Mouse (Mus musculus): ENCODE data around the gene Avil. TPM values are rescaled to one million over a fixed set of nuclear protein-coding genes. Genes with fewer than 3 reads are reported as not detected.

Gene Avil
- total RNA-seq, 2 experiments from 2014 or later, result 0.35 to 0.80 TPM

DNA sequence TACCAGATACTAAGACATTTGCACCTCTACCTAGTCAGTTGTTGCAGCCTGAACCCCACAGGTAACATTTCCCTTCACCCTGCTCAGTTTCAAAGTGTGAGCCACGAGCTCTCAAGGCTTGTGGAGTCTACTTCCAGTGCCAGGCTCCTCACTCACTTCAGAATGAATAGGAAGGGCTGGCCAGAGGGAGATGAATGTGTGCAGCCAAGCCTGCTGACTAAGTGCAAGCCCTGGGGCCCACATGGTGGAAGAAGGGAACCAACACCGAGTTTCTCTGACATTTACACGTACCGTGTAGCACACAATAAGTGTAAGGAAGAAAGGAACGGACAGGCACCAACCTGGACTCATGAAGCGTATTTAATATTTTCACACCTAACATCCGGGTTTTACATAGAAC lies 3.3 kb downstream of the Avil start:
- no peak for DNase-seq
- intact Hi-C loops (cut with DNase I), result no loop called here

DNA sequence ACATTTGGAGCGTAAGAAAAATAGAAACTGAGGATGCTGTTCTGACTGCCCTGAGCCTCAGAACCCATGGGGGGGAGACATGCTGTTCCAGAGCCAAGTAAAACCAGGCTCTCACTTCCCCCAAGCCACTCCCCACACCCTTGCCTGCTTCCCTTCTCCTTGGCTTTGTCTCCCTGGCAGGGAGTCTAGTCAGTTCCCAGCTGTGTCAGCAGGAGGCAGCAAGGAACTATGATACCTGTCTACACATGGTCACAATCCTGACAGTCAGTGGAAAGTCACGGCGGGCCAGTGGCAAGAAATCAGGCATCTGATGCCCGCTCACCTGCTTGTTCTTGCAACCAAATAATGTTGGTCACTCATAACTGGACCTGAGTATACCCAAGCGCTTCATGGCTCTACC lies 16.0 kb downstream of the Avil start:
- no peak for DNase-seq
- intact Hi-C loops (cut with DNase I), result no loop called here

DNA sequence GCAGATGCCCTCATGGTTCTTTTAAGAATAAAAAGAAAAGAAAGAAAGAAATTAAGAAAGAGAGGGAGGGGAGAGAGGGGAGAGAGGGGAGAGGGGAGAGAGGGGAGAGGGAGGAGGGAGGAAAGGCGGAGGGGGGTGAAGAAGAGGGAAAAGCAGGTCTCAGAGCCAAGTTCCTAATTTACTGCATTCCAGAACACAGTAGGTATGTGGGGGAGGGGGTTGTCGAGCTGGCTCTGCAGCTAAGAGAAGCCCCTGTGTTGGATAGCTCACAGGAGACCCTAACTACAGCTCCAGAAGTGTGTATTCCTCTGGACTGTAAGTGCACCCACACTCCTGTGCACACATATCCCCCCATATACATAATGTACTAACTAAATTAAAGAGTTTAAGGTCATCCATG lies 16.6 kb downstream of the Avil start:
- intact Hi-C loops (cut with DNase I), result no loop called here
- DNase-seq, result no peak

DNA sequence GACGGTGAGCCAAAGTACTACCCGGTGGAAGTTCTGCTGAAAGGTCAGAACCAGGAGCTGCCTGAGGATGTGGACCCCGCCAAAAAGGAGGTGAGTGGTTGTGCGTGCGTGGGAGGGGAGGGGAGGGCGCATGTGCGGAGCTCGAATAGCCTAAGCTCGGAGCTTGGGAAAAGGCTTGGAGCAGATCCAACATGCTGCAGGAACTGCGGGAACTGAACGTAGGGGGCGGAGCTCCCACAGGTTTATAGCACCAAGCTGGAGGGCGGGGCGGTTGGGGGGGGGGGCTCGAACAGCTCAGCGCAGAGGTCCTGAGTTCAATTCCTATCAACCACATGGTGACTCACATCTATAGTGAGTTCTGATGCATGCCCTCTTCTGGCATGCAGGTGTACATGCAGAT lies 17.9 kb downstream of the Avil start:
- intact Hi-C loops (cut with DNase I), result no loop called here
- DNase-seq, result no peak

DNA sequence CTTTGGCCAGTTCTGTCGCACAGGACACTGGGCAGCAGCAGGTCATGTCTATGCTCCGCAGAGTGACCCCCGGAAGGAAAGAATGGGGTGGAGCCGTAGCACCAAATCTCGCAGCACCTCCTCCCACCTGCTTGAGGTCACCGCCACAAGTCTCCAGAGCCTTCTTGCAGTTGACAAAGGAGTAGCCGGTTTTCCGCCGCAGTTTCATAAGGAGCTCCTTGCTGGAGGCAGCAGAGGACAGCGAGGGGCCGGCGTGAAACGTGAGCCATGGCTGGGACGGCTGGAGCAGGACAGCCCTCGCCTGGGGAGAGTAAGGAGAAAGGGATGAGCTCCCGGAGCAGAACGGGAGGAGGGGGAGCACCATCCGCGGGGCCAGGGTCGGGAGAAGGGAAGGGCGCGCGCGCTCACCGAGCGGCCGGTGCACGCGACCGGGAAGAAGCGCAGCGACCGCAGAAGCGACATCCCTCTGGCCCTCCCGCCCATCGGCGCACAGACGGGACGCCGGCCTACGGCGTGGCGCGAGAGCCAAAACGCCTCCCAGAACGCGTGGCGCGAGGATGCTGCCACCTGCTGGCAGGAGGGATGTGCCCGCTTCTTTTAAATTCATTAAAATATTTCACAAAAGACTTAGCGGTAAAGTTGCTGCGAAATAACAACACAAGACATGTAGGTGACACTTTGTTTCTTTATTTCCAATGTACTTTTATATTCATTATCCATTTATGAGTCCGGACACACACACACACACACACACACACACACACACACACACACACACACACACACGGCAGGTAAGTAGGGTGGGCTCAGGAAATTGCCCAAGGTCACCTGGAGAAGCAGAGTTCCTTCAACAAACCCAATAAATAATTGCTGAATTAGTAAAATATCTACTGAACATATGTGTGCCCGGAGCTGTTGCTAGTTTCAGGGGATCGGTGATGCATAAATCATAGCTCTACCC lies 30.1 kb downstream of the Avil start, which contains the start of gene Tsfm:
Gene Tsfm, minus strand, starts transcription at position 505 of the 961 bp plus-strand sequence.
- intact Hi-C loops (cut with DNase I), result loop anchor here (1.0 to 2.0 kb wide), 2 partner anchors 40 to 111 kb away; no protein-coding TSS in a partner anchor
- DNase-seq, result peak; percentile 95 to 97

DNA sequence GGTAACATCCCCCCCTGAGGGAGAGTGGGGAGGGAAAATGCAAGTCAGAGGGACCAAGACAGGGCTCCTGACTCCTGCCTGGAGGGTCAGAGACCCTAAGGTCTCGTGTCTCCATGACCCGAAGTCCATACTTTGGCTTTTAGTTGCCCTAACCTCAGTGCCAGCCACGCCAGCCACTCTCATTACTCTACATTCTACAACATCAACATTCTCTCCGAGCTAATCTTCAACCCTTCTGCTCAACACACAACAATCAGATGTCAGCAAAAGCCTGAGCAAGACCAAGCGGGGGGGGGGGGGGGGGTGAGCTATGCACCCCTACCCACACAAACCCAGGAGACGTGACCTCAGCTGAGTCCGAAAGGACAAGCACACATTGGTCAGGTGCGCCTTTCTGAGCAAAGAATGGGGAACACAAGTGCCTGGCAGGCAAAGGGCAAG lies 32.8 kb downstream of the Avil start:
- intact Hi-C loops (cut with DNase I), result no loop called here
- no peak for DNase-seq

DNA sequence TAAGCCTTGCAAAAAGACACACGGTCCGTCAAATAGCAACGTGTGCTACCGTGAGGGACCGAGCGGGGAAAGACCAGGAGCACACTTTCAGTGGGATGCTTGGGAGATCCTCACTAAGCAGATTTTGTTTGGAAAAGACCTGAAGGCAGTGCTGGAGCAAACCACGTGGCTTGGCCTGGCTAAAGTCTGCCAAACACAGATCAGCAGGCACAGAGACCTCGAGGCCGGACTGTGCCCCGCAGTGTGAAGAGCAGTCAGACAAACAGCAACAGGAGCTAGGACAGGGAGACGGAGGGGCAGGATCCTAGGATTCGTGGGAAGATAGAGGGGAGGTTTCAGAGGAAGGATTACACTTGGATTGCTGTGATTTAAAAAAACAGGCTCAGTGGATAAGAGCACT lies 35.8 kb downstream of the Avil start:
- intact Hi-C loops (cut with DNase I), result no loop called here
- no peak for DNase-seq

DNA sequence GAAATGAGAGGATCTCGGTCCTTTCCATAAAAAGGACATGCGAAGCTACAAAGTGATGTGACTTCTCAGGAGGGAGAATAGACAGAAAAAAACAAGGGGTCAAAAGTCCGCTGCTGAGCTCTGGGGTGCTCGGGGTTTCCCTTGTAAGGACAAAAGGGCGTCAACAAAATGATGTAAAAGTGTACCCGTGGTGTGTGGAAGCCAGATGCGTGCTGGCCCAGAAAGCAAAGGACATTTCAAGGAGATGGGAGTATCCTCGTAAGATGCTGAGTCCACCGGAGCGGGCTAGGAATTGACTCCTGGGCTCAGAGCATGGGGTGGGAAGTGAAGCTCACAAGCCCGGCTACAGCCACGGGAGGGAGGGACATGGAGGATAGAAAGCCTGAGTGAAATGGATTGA lies 37.1 kb downstream of the Avil start:
- DNase-seq, result no peak
- intact Hi-C loops (cut with DNase I), result no loop called here

DNA sequence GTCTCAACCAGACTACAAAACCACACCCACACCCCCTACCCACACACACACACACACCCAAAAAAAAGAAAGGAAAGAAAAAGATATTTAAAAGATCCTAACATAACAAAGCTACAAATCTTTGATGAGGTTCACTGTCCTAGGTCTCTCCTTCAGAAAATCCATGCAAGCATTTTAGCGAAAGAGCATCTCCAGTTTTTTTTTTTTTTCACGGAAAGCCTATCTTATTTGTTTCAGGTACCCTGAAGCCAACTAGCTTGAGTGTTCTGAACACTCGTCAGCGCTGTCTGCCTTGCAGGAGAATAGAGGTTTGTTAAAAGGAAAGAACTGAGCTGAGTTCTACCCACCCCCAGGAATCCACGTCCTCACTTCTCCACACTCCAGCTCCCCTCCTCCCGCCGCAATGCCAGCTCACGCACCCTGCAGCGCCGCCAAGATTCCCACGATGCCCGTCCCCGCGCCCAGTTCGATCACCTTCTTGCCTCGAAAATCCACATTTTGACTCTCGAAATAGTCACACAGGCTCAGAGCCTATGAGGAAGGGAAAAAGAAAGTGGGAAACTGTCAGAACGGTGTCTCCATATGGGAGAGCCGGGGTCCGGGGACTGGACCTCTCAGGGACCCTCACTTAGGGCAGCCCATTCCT lies 40.2 kb downstream of the Avil start:
- intact Hi-C loops (cut with DNase I), result no loop called here
- peak in 1 of 2 experiments; percentile 21 for DNase-seq

DNA sequence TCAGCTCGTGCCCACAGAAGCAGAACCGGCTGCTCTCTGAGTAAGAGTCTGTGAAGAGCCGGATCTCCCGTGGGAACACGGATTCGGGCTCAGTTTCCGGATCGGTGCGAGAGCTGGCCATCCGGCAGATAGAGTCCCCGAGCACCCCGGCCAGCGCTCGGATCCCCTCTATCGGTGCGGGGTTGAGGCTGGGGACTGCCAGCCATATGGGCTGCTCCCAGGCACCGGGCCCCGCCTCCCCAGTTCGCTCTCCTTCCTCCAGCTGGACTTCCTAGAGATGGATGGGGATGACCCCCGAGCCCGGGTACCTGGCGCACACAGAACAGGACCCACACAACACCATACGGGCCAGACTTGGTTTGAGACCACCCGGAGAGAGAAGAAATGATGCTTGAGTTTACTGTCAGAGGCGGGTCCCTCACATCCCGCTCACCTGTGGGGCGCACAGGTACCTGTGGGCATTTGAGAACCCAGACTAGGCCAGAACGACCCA lies 40.8 kb downstream of the Avil start, which contains the start of the genes Mettl1 and Eef1akmt3:
Gene Mettl1, plus strand, starts transcription at position 141 of the 493 bp plus-strand sequence.
Gene Eef1akmt3, minus strand, starts transcription at position 240 of the 493 bp plus-strand sequence.
- no peak for DNase-seq
- intact Hi-C loops (cut with DNase I), result no loop called here

DNA sequence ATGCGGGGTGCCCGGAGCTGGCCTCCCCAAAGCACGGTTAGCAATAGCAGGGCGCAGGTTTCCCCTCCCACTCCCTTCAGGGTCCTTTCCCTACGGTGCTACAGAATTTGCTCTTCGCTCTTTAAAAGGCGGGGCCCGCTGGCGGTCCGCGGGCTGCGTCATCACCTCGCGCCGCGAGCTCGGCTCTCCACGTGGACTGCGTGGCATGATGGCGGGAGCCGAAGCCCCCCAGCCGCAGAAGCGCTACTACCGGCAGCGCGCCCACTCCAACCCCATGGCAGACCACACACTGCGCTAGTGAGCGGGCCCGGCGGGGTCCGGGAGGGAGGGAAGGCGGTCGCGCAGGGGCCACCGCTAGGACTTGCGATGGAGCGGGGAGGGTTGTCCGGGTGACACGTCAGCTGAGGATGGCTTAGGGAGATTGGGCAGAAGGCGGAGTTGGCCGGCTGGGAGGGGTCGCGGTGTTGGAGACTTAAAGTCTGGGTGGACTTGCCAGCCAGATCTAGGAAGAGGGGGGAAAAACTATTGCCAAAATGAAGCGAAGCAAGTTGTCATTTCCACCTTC lies 41.3 kb downstream of the Avil start:
- intact Hi-C loops (cut with DNase I), result no loop called here
- DNase-seq, result peak; percentile 88 to 95

DNA sequence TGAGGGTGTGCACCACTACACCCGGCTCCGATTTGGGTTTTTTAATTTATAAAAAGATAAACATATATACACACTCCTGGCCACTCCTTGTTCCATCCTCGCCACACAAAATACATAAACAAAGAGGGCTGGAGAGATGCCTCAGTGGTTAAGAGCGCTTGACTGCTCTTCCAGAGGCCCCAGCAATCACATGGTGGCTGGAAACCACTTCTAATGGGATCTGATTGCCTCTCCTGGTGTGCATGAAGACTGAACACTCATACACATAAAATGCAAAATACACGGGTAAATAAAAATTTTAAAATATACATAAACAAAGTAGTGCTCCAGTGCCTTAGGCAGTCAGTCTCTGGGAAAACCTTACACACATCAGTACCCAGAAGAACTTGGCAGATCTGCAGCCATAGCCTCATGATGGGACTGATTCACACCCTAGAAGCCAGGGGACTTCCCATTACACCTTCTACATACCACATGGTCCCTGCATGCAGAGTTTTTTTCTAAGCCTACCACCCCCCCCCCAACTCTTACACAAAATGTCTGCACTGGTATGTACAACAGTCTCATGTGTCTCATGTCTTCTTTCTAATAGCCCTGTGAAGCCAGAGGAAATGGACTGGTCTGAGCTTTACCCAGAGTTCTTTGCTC lies 42.1 kb downstream of the Avil start:
- no peak for DNase-seq
- intact Hi-C loops (cut with DNase I), result no loop called here

DNA sequence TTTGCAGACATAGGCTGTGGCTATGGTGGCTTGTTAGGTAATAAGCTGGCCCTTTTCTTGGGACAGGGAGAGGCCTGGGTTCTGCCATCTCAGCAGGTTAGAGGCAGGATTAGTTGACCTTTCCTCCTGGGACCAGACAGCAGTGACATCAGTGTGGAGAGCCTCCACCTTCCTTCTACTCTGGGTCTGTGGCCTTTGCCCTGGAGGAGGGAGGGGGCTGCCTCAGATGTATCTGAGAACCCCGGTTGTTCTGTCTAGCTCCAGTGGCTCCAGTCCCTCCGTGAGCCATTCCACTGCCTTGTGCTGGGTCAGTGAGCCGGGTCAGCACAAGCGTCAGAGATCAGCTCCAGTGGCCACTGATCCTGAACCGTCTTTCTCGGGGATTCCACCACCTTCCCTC lies 42.7 kb downstream of the Avil start:
- DNase-seq, result no peak
- intact Hi-C loops (cut with DNase I), result no loop called here

DNA sequence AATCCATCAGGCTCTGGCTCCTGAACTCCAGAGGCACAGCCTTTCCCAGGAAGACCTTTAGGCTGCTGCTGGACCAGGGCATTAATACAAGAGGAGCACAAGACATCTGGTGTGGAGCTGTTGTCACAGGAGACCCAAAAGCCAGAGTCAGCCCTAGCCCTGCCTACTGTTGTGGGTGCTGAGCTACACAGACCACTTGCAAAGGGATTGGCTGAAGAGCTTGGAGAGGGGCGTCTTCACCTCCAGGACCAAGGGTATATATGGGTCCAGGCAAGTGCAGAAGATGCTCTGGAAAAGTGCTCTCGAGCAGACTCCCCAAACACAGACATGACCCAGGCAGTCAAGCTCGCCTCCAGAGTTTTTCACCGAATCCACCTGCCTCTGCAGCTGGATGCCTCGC lies 47.4 kb downstream of the Avil start, which contains the start of gene Cyp27b1:
Gene Cyp27b1, plus strand, starts transcription at position 297 of the 400 bp plus-strand sequence.
- intact Hi-C loops (cut with DNase I), result no loop called here
- DNase-seq, result no peak

DNA sequence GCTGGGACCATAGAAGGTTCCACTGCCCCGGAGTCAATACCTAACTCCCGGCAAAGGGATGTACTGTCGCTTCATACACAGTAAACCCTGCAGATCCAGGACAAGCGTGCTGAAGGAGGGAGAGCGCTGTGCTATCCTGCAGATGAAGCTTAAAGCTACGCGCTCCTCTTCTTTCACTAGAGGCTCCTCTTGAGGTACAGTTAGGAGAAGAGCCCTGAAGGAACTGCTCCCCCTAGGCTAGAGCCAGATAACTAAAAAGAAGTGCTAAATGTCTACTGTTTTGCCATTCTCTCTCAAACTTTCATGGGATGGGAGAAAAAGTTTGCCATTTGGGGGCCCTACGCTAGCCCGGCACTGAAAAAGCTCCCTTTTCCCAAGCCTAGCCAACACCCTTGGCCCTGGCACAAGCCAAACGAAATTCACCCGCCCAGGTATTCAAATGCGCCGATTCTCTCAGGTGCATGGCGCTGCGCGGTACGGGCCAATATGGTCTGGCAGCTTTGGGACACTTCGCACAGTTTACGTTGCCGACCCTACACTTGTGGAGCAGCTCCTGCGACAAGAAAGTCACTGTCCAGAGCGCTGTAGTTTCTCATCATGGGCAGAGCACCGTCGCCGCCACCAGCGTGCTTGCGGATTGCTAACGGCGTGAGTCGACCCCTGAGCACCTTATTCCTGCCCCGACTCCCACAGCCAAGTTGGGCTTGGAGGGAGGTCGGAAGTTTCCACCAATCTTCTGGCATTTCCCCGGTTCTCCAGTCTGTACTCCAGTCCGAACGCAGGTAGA lies 48.3 kb downstream of the Avil start:
- intact Hi-C loops (cut with DNase I), result no loop called here
- DNase-seq, result no peak

DNA sequence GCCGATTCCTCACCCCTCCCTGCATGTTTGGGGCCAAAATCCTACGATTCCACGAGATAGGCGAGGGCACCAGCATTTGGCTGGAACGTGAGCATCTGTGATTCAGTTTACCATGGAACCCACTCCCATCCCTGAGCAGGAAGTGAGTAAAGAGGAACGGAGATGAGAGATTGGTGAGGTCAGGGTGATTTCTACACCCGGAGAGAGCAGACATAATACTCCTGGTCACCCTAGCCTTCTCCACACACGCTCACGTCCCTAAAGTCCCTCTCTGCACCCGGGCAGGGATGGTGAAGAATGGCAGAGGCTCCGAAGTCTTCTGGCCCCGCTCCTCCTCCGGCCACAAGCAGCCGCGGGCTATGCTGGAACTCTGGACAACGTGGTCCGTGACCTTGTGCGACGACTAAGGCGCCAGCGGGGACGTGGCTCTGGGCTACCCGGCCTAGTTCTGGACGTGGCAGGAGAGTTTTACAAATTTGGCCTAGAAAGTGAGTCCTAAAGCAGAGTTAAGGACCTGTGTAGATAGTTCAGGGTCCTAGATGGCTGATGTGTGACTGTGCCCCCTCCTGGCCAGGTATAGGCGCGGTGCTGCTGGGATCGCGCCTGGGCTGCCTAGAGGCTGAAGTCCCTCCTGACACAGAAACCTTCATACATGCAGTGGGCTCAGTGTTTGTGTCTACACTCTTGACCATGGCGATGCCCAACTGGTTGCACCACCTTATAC lies 49.0 kb downstream of the Avil start:
- intact Hi-C loops (cut with DNase I), result no loop called here
- no peak for DNase-seq

DNA sequence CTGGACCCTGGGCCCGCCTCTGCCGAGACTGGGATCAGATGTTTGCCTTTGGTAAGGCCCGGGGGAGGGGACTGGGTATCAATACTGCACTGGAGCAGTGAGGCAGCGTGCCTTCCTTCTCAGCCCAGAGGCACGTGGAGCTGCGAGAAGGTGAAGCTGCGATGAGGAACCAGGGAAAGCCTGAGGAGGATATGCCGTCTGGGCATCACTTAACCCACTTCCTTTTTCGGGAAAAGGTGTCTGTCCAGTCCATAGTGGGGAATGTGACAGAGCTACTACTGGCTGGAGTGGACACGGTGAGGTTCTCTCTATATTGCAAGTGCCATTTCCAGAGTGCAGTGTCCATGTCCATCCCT lies 49.6 kb downstream of the Avil start:
- intact Hi-C loops (cut with DNase I), result no loop called here
- no peak for DNase-seq

DNA sequence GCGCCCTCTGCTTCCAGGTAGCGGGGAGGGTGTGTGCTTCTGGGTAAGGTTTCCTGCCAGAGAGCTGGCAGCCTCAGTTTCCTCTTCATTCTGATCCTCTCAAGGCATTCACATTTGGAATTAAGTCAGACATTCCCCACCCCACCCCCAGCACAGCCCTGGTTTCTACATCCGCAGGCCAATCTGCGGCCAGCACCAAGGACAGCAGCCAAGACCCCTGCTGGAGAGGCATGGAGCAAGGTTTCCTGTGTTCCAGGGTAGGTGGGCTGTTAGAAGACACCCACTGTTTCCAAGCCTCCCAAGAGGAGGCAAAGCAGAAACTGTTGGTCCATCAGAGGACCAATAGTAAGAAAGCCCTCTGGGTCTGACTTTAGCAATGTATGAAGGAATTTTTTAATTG lies 54.1 kb downstream of the Avil start:
- intact Hi-C loops (cut with DNase I), result no loop called here
- DNase-seq, result no peak

DNA sequence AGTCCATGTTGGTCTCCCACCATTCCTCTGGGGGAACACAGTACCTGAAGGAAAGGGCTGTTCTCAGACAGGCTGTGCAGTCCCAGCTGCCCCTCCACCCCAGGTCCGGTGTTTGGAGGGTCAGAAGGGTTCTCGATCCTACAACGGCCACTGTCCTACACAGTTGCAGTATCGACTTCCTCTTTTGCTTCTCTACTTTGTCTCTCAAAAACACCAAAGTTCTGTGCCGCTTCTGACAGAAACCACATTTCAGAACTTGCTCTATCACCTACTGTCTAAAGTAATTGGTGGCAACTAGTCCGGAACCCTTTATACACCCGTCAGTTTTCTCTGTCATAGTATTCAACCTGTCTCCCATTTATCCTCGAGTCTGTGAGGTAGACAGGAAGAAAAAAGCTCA lies 54.9 kb downstream of the Avil start:
- intact Hi-C loops (cut with DNase I), result no loop called here
- no peak for DNase-seq

Data from heart, postnatal 36 days (tissue).